Mouse (Mus musculus): Measurements from ENCODE around the gene Ebf1.

The Ebf1 gene

GRCm38 (mm10) chr11:44777331-44778310, 160.5 kb downstream of the Ebf1 start:
- no peak for DNase-seq (ENCODE audit: low read depth, low spot score)

GRCm38 (mm10) chr11:44779030-44779429, 161.9 kb downstream of the Ebf1 start:
- DNase-seq (ENCODE audit: low read depth, low spot score): no peak

- DNase-seq (ENCODE audit: low read depth, low spot score): no peak
Measured at GRCm38 (mm10) chr11:44784255-44785029, 167.3 kb downstream of the Ebf1 start.

- DNase-seq (ENCODE audit: low read depth, low spot score): no peak
Measured at GRCm38 (mm10) chr11:44785063-44785462, 167.9 kb downstream of the Ebf1 start.

GRCm38 (mm10) chr11:44785479-44785878, 168.4 kb downstream of the Ebf1 start:
- DNase-seq (ENCODE audit: low read depth, low spot score): no peak

GRCm38 (mm10) chr11:44788003-44788402, 170.9 kb downstream of the Ebf1 start:
- DNase-seq (ENCODE audit: low read depth, low spot score): no peak

GRCm38 (mm10) chr11:44792816-44793215, 175.7 kb downstream of the Ebf1 start:
- DNase-seq (ENCODE audit: low read depth, low spot score): no peak

- no peak for DNase-seq (ENCODE audit: low read depth, low spot score)
Measured at GRCm38 (mm10) chr11:44794883-44795282, 177.8 kb downstream of the Ebf1 start.

- no peak for DNase-seq (ENCODE audit: low read depth, low spot score)
Measured at GRCm38 (mm10) chr11:44795767-44796166, 178.7 kb downstream of the Ebf1 start.

GRCm38 (mm10) chr11:44798270-44798669, 181.2 kb downstream of the Ebf1 start:
- DNase-seq (ENCODE audit: low read depth, low spot score): no peak

GRCm38 (mm10) chr11:44804046-44804445, 186.9 kb downstream of the Ebf1 start:
- no peak for DNase-seq (ENCODE audit: low read depth, low spot score)

- DNase-seq (ENCODE audit: low read depth, low spot score): no peak
Measured at GRCm38 (mm10) chr11:44806589-44806988, 189.5 kb downstream of the Ebf1 start.

- no peak for DNase-seq (ENCODE audit: low read depth, low spot score)
Measured at GRCm38 (mm10) chr11:44808855-44809546, 191.9 kb downstream of the Ebf1 start.

- DNase-seq (ENCODE audit: low read depth, low spot score): no peak
Measured at GRCm38 (mm10) chr11:44811007-44811406, 193.9 kb downstream of the Ebf1 start.

- no peak for DNase-seq (ENCODE audit: low read depth, low spot score)
Measured at GRCm38 (mm10) chr11:44812193-44812746, 195.2 kb downstream of the Ebf1 start.

GRCm38 (mm10) chr11:44813534-44813933, 196.4 kb downstream of the Ebf1 start:
- DNase-seq (ENCODE audit: low read depth, low spot score): no peak

- no peak for DNase-seq (ENCODE audit: low read depth, low spot score)
Measured at GRCm38 (mm10) chr11:44814847-44815246, 197.7 kb downstream of the Ebf1 start.

GRCm38 (mm10) chr11:44815991-44816390, 198.9 kb downstream of the Ebf1 start:
- no peak for DNase-seq (ENCODE audit: low read depth, low spot score)

- DNase-seq (ENCODE audit: low read depth, low spot score): no peak
Measured at GRCm38 (mm10) chr11:44822312-44822711, 205.2 kb downstream of the Ebf1 start.

- DNase-seq (ENCODE audit: low read depth, low spot score): peak; percentile 6
Measured at GRCm38 (mm10) chr11:44832227-44832939, 215.3 kb downstream of the Ebf1 start.

- DNase-seq (ENCODE audit: low read depth, low spot score): no peak
Measured at GRCm38 (mm10) chr11:44832940-44833254, 215.8 kb downstream of the Ebf1 start.

Measured in A20 (cell line).